Mouse (Mus musculus): ENCODE data around the gene Ramp3. TPM values are rescaled to one million over a fixed set of nuclear protein-coding genes. Genes with fewer than 3 reads are reported as not detected.

The Ramp3 gene
- polyA plus RNA-seq (2015; fragmentation: Nextera tagmentation; extraction: Ambion mirVana), result 0.93 and 1.8 TPM in 2 replicates

DNA sequence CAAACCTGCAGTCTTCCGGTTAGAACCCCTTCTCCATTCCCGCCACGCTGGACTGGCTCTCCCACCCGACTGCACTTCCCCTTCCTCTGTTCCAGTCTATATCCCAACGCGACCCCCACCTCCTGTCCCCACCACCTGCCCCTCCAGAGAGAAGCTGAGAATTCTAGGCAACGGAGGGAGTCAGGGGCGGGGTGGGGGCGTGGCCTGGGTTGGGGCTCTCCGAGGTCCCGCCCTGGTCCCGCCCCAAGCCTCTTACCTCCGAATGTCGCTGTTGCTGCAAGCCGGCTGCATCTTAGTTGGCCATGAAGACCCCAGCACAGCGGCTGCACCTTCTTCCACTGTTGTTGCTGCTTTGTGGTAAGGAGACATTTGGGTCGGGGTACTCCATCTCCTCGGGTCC lies at the start of gene Ramp3:
Ramp3 (plus strand) TSS at position 251 of the 400 bp plus-strand sequence.
- Histone ChIP-seq H3K4me2 (ENCODE audit: low read depth, low read length) (peak within 1 kb of the TSS; percentile 67), H3K27ac (ENCODE audit: low read length) (no peak within 1 kb of the TSS), H3K4me1 (replicated peaks; ENCODE audit: control insufficient read depth, insufficient read depth, low read length) (no peaks in the 10 kb centered on the region), H3K27me3 (ENCODE audit: control insufficient read depth, insufficient read depth, low read depth, low read length) (no peaks in the 10 kb centered on the region; the same call in 1 of the 2 replicates), H3K9me3 (ENCODE audit: control insufficient read depth, low read length) (no peaks in the 10 kb centered on the region), H3K4me3 (ENCODE audit: low read length) (peak within 1 kb of the TSS; percentile 45), H3K9ac (ENCODE audit: low read length) (peak within 1 kb of the TSS; percentile 46), H3K36me3 (ENCODE audit: control insufficient read depth, insufficient read depth, low read length) (no peaks in the 10 kb centered on the region)
- under 1% methylated on average over 18 of the region's 18 CpGs for WGBS
- ATAC-seq (ENCODE audit: low read depth), result peak; percentile 62; the same call in 1 of the 2 replicates

GRCm38 (mm10) chr11:6615250-6616205 lies 42.8 kb upstream of the Ramp3 start:
- WGBS, result 85% methylated on average over 12 of the region's 12 CpGs
- Histone ChIP-seq H3K27ac (ENCODE audit: low read length) (no peak overlapping the region), H3K4me3 (ENCODE audit: low read length) (no peak overlapping the region), H3K4me2 (ENCODE audit: low read depth, low read length) (no peak overlapping the region), H3K27me3 (ENCODE audit: control insufficient read depth, insufficient read depth, low read depth, low read length) (no peaks in the 10 kb centered on the region), H3K4me1 (replicated peaks; ENCODE audit: control insufficient read depth, insufficient read depth, low read length) (no peaks in the 10 kb centered on the region), H3K9ac (ENCODE audit: low read length) (no peak overlapping the region), H3K9me3 (ENCODE audit: control insufficient read depth, low read length) (no peaks in the 10 kb centered on the region), H3K36me3 (ENCODE audit: control insufficient read depth, insufficient read depth, low read length) (peaks cover 60% of the 10 kb centered on the region)
- no peak for ATAC-seq (ENCODE audit: low read depth)

DNA sequence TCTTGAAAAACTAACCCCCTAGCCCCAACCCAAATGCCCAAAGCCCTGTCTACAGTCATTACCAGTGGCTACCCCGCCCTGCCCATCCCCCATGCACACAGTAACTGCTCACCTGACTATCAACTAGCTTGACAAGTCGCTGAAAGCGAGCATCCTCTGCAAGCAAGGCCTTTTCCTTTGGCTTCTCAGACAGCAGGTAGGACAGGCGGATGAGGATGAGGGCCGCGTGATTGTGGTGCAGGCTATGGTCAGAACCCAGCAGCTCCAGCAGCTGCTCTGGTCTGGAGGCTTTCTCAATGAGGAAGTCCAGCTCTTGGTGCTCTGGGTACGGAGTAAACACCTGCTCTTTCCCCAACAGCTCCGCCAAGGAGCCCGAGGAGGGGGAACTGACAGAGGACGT lies 34.6 kb upstream of the Ramp3 start:
- no peaks in the 10 kb centered on the region for H3K27me3 ChIP-seq (ENCODE audit: control insufficient read depth, insufficient read depth, low read depth, low read length)
- H3K9me3 ChIP-seq (ENCODE audit: control insufficient read depth, low read length), result no peaks in the 10 kb centered on the region
- no peak overlapping the region for H3K27ac ChIP-seq (ENCODE audit: low read length)
- 86% methylated on average over 10 of the region's 10 CpGs for WGBS
- peaks cover 20% of the 10 kb centered on the region for H3K4me1 ChIP-seq (replicated peaks; ENCODE audit: control insufficient read depth, insufficient read depth, low read length)
- H3K9ac ChIP-seq (ENCODE audit: low read length), result no peak overlapping the region
- ATAC-seq (ENCODE audit: low read depth), result no peak
- peaks cover 32% of the 10 kb centered on the region for H3K36me3 ChIP-seq (ENCODE audit: control insufficient read depth, insufficient read depth, low read length)
- no peak overlapping the region for H3K4me3 ChIP-seq (ENCODE audit: low read length)
- H3K4me2 ChIP-seq (ENCODE audit: low read depth, low read length), result no peak overlapping the region

DNA sequence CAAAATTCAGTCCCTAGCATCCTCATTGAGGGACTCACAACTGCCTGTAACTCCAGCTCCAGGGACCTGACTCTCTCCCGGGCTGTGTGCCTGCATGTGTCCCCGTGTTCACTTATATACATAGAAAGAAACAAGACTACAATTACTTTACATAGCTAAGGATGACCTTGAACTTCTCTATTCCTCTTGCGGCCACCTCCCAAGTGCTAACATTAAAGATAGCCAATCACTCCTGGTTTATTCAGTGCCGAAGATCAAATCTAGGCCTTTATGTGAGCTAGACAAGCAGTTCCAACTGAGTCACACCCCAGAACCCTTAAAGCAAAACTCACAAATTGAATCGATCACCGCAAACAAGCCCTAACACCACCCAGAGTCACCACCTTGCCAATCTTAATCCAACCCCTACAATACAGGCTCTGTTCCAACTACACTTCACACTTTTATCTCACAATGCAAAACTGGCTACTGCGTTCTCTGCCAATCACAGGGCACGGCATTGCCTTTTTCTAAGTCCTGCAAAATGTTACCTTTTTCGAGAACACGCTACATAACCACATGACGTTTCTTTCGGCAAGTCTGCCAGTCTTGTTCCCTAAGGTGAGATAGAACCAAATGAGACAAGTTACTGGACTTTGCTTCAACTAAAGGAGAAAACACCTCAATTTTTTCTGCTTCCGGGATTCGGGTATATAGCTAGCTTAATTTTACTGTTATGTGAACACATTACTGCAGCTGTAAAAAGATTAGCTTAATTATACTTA lies 33.5 kb upstream of the Ramp3 start:
- H3K9ac ChIP-seq (ENCODE audit: low read length), result peak overlapping the region; percentile 75

DNA sequence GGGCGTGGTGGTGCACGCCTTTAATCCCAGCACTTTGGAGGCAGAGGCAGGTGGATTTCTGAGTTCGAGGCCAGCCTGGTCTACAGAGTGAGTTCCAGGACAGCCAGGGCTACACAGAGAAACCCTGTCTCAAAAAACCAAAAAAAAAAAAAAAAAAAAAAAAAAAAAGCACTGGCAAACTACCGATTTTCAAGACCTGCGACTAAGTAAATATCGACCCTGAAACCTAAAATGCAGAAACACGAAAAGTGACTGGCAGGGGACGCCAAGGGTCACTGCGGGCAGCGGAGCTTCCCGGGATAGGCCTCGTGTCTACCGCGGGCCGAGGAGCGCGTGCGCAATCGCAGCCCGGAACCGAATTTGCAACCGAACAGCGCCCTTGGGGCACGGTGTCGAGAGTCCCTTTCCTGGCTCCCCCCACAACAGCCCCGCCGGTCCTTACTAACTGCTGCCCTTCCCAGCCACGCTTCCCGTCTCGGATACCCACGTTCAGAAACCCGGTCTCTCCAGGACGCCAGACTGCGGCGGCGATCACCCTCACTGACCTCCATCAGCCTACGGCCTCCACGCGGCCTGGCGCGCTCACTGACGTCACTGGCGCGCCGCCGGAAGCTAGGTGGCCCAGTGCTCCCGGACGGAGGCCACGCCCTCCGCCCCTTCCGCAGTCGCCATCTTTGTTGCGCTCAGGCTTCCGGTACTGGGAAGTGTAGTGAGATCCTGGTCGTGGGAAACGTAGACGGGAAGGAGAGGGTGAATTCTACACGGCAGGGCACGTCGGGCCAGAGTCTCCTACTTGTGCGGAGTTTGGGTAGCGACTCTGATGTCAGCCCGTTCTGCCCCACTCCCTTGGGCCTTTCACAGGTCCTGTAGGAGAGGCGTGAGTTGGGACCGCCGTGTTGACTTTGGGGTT lies 32.6 kb upstream of the Ramp3 start, which contains the start of gene Tbrg4:
Tbrg4 (minus strand) TSS at position 590 of the 910 bp plus-strand sequence.
- peak within 1 kb of the TSS; percentile 85 for H3K4me2 ChIP-seq (ENCODE audit: low read depth, low read length)
- peak; percentile 98 for ATAC-seq (ENCODE audit: low read depth)
- peak within 1 kb of the TSS; percentile 72 for H3K27ac ChIP-seq (ENCODE audit: low read length)
- H3K27me3 ChIP-seq (ENCODE audit: control insufficient read depth, insufficient read depth, low read depth, low read length), result no peaks in the 10 kb centered on the region
- under 1% methylated on average over 66 of the region's 66 CpGs for WGBS
- H3K9me3 ChIP-seq (ENCODE audit: control insufficient read depth, low read length), result no peaks in the 10 kb centered on the region
- H3K4me1 ChIP-seq (replicated peaks; ENCODE audit: control insufficient read depth, insufficient read depth, low read length), result peaks cover 20% of the 10 kb centered on the region
- peaks cover 12% of the 10 kb centered on the region for H3K36me3 ChIP-seq (ENCODE audit: control insufficient read depth, insufficient read depth, low read length)
- peak within 1 kb of the TSS; percentile 81 for H3K4me3 ChIP-seq (ENCODE audit: low read length)
- peak within 1 kb of the TSS; percentile 75 for H3K9ac ChIP-seq (ENCODE audit: low read length)

More for the DNA sequence above, 33.5 kb upstream of the Ramp3 start:
- peaks cover 20% of the 10 kb centered on the region for H3K4me1 ChIP-seq (replicated peaks; ENCODE audit: control insufficient read depth, insufficient read depth, low read length)
- peaks cover 21% of the 10 kb centered on the region for H3K36me3 ChIP-seq (ENCODE audit: control insufficient read depth, insufficient read depth, low read length)
- H3K4me2 ChIP-seq (ENCODE audit: low read depth, low read length), result peak overlapping the region; percentile 85
- H3K27ac ChIP-seq (ENCODE audit: low read length), result no peak overlapping the region
- peak overlapping the region; percentile 81 for H3K4me3 ChIP-seq (ENCODE audit: low read length)
- 56% methylated on average over 14 of the region's 14 CpGs for WGBS
- no peak for ATAC-seq (ENCODE audit: low read depth)
- no peaks in the 10 kb centered on the region for H3K27me3 ChIP-seq (ENCODE audit: control insufficient read depth, insufficient read depth, low read depth, low read length)
- no peaks in the 10 kb centered on the region for H3K9me3 ChIP-seq (ENCODE audit: control insufficient read depth, low read length)

GRCm38 (mm10) chr11:6626388-6626772 lies 31.9 kb upstream of the Ramp3 start:
- H3K9me3 ChIP-seq (ENCODE audit: control insufficient read depth, low read length), result no peaks in the 10 kb centered on the region
- peaks cover 20% of the 10 kb centered on the region for H3K4me1 ChIP-seq (replicated peaks; ENCODE audit: control insufficient read depth, insufficient read depth, low read length)
- H3K27ac ChIP-seq (ENCODE audit: low read length), result peak overlapping the region; percentile 72
- no peaks in the 10 kb centered on the region for H3K27me3 ChIP-seq (ENCODE audit: control insufficient read depth, insufficient read depth, low read depth, low read length)
- peak overlapping the region; percentile 75 for H3K9ac ChIP-seq (ENCODE audit: low read length)
- peaks cover 10% of the 10 kb centered on the region; the same call in 1 of the 2 replicates for H3K36me3 ChIP-seq (ENCODE audit: control insufficient read depth, insufficient read depth, low read length)
- H3K4me2 ChIP-seq (ENCODE audit: low read depth, low read length), result peak overlapping the region; percentile 85
- H3K4me3 ChIP-seq (ENCODE audit: low read length), result peak overlapping the region; percentile 81
- WGBS, result 10% methylated on average over 16 of the region's 16 CpGs
- ATAC-seq (ENCODE audit: low read depth), result 0 out of 2 replicates have a peak, but pooled peaks have one; percentile 9

DNA sequence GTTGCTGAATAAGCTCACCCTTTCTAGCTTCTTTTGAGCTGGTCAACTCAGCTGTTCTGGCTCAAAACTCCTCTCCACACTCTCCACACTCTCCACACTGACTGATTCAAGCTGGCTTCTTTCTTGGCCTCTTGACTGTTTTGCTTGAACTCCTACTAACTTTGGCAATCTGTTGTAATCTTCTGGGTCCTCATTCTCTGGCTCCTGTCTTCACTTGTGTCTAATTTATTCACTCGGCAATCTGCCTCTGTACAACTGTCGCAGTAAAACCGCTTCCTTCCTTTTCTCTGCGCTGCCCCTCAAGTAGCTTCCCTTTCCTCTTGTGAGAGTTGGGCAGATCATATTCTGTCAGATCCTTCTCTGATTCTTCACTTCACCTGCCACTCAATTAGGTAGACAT lies 30.6 kb upstream of the Ramp3 start:
- Histone ChIP-seq H3K4me3 (ENCODE audit: low read length) (no peak overlapping the region), H3K27ac (ENCODE audit: low read length) (no peak overlapping the region), H3K9me3 (ENCODE audit: control insufficient read depth, low read length) (0 out of 2 replicates have a peak, but pooled peaks cover 3% of the 10 kb centered on the region), H3K9ac (ENCODE audit: low read length) (no peak overlapping the region), H3K4me1 (replicated peaks; ENCODE audit: control insufficient read depth, insufficient read depth, low read length) (peaks cover 20% of the 10 kb centered on the region), H3K4me2 (ENCODE audit: low read depth, low read length) (no peak overlapping the region), H3K27me3 (ENCODE audit: control insufficient read depth, insufficient read depth, low read depth, low read length) (no peaks in the 10 kb centered on the region), H3K36me3 (ENCODE audit: control insufficient read depth, insufficient read depth, low read length) (peaks cover 8% of the 10 kb centered on the region; the same call in 1 of the 2 replicates)
- 82% methylated on average over 4 of the region's 4 CpGs for WGBS
- ATAC-seq (ENCODE audit: low read depth), result no peak

GRCm38 (mm10) chr11:6628568-6628967 lies 29.8 kb upstream of the Ramp3 start:
- peaks cover 20% of the 10 kb centered on the region for H3K4me1 ChIP-seq (replicated peaks; ENCODE audit: control insufficient read depth, insufficient read depth, low read length)
- H3K27ac ChIP-seq (ENCODE audit: low read length), result no peak overlapping the region
- WGBS, result 26% methylated on average over 4 of the region's 4 CpGs
- 0 out of 2 replicates have a peak, but pooled peaks cover 3% of the 10 kb centered on the region for H3K9me3 ChIP-seq (ENCODE audit: control insufficient read depth, low read length)
- H3K9ac ChIP-seq (ENCODE audit: low read length), result no peak overlapping the region
- no peak for ATAC-seq (ENCODE audit: low read depth)
- H3K4me2 ChIP-seq (ENCODE audit: low read depth, low read length), result no peak overlapping the region
- H3K27me3 ChIP-seq (ENCODE audit: control insufficient read depth, insufficient read depth, low read depth, low read length), result no peaks in the 10 kb centered on the region
- H3K36me3 ChIP-seq (ENCODE audit: control insufficient read depth, insufficient read depth, low read length), result peaks cover 3% of the 10 kb centered on the region; the same call in 1 of the 2 replicates
- H3K4me3 ChIP-seq (ENCODE audit: low read length), result no peak overlapping the region
